8 mouse cellular contexts compared by ENCODE assay signal in genomic region chr2:103566713-103567521, GRCm38 (mm10). TPM values are rescaled to one million over a fixed set of nuclear protein-coding genes. Genes with fewer than 3 reads are reported as not detected.
DNase-seq lines count a peak whose midpoint lies in the region; ATAC-seq and TF ChIP-seq lines count a peak whose summit lies in the region.

No protein-coding gene starts in this region.

- intact Hi-C loops in left cerebral cortex, postnatal 10 days (cut with DNase I) = loop anchor here (5.0 to 10.0 kb wide), 4 partner anchors 70 to 438 kb away; no protein-coding TSS in a partner anchor

- no peaks in the 10 kb centered on the region for H3K36me3 ChIP-seq in hindbrain, embryonic 15.5 days
- H3K36me3 ChIP-seq in macrophage (ENCODE audit: inconsistent target) = no peaks in the 10 kb centered on the region

- under 1% methylated on average over 79 of the region's 79 CpGs for WGBS in hindbrain, embryonic 15.5 days
- WGBS in macrophage (ENCODE audit: missing documents) = 4% methylated on average over 76 of the region's 79 CpGs

- peak overlapping the region; percentile 71 for H3K4me3 ChIP-seq in hindbrain, embryonic 15.5 days
- H3K4me3 ChIP-seq in macrophage (ENCODE audit: inconsistent target) = peak overlapping the region; percentile 3; the same call in 1 of the 2 replicates

- H3K4me1 ChIP-seq in hindbrain, embryonic 15.5 days (replicated peaks) = peaks cover 47% of the 10 kb centered on the region

- in situ Hi-C loops in Patski (cut with MboI; ENCODE audit: low pct_unique_long_range_greater_than_20kb) = loop anchor here (5.0 to 10.0 kb wide), 5 partner anchors 95 to 418 kb away; no protein-coding TSS in a partner anchor

- no peak for TF ChIP-seq CTCF in Patski (IDR thresholded peaks at IDR 0.05)

- peak; percentile 52 for ATAC-seq in Patski
- ATAC-seq in hindbrain, embryonic 15.5 days (ENCODE audit: low FRiP score, low read depth) = peak; percentile 33

- H3K9ac ChIP-seq in hindbrain, embryonic 15.5 days = peak overlapping the region; percentile 46

- POLR2A ChIA-PET in Patski (lab: Charles Lee) = interaction anchor here (0.5 to 1.5 kb wide), 4 partner anchors 10 to 153 kb away, joined by 3 to 5 read pairs (median 4); no protein-coding TSS in a partner anchor

- no peaks in the 10 kb centered on the region for H3K9me3 ChIP-seq in hindbrain, embryonic 15.5 days

- peak overlapping the region; percentile 99 for H3K4me2 ChIP-seq in hindbrain, embryonic 15.5 days

- no peak for DNase-seq in Patski (ENCODE audit: low read depth, low spot score)
- DNase-seq in cerebellum, adult 9-11 months = peak; percentile 26
- DNase-seq in gastrocnemius, adult 18-20 months (ENCODE audit: low spot score) = peak; percentile 46
- peak; percentile 25 to 74 for DNase-seq in left cerebral cortex, postnatal 10 days (ENCODE audit: extremely low spot score in 1 of 2, low spot score in 2 of 2)
- DNase-seq in right cerebral cortex, postnatal 10 days (ENCODE audit: low spot score in 2 of 2) = peak; percentile 53 to 60
- peak; percentile 57 to 68 for DNase-seq in urinary bladder, postnatal 4 days (ENCODE audit: low spot score in 2 of 2)

- CTCF ChIA-PET in Patski (lab: Charles Lee) = interaction anchor here (0.9 to 6.5 kb wide), 9 partner anchors 10 to 178 kb away, joined by 3 to 75 read pairs (median 4); no protein-coding TSS in a partner anchor

- H3K27me3 ChIP-seq in Patski = peaks cover 5% of the 10 kb centered on the region
- H3K27me3 ChIP-seq in hindbrain, embryonic 15.5 days = 0 out of 2 replicates have a peak, but pooled peaks cover 4% of the 10 kb centered on the region

- peak overlapping the region; percentile 64 for H3K27ac ChIP-seq in hindbrain, embryonic 15.5 days (replicated peaks)
- no peak overlapping the region for H3K27ac ChIP-seq in macrophage

- no peaks in the 10 kb centered on the region for H3K79me2 ChIP-seq in macrophage (ENCODE audit: inconsistent target)

RNA-seq across cellular contexts. Expression of gene Abtb2, which starts 0.8 kb away (rescaled TPM):
- 6.0 TPM for polyA plus RNA-seq in Patski (2021)
- total RNA-seq in gastrocnemius, adult 18-20 months (2021) = 10 to 100 TPM in 1 of 2 experiments, 1 to 10 TPM in 1; 6.9 to 11.3 TPM
- 12.5 and 13.2 TPM in 2 replicates for polyA plus RNA-seq in hindbrain, embryonic 15.5 days (2015; fragmentation: Nextera tagmentation; extraction: Ambion mirVana)
- total RNA-seq in left cerebral cortex, postnatal 10 days (2021) = 10 to 100 TPM; 10.7 to 11.0 TPM
- total RNA-seq in macrophage (2018; cell fraction: chromatin; rRNA removed) = 100 to 1,000 TPM in 2 of 26 experiments, 10 to 100 TPM in 8, 1 to 10 TPM in 16; 1.0 to 160 (median 6.2) TPM
- total RNA-seq in macrophage (2018; cell fraction: cytosol; rRNA removed) = 10 to 100 TPM in 3 of 26 experiments, 1 to 10 TPM in 14, under 1 TPM in 9; 0.33 to 34.0 (median 2.0) TPM
- total RNA-seq in macrophage (2018; cell fraction: nucleus; rRNA removed) = 10 to 100 TPM in 11 of 26 experiments, 1 to 10 TPM in 15; 1.2 to 97.5 (median 8.2) TPM
- 0.14 to 1.7 TPM (median 0.55 TPM) in 3 replicates for polyA plus RNA-seq in macrophage (2018)
